Mouse (Mus musculus) cortical plate, adult 2 months (tissue): Measurements from ENCODE around the gene Ppp1r37.

Source experiments
- CTCF ChIP-seq: fragments of 200-500 bp; IDR thresholded peaks from 2 replicates; pipeline ENCODE4 v1.5.1; 2011; ENCODE audit warnings: mild to moderate bottlenecking, control low read depth, low read length; ENCODE audit not compliant: insufficient read depth; ENCODE audit errors: extremely low read depth
- POLR2A ChIP-seq: fragments of 200-500 bp; IDR thresholded peaks from 2 replicates; pipeline ENCODE4 v1.6.1; 2011; ENCODE audit warnings: mild to moderate bottlenecking, low read length, control low read depth; ENCODE audit not compliant: insufficient read depth; ENCODE audit errors: extremely low read depth

DNA sequence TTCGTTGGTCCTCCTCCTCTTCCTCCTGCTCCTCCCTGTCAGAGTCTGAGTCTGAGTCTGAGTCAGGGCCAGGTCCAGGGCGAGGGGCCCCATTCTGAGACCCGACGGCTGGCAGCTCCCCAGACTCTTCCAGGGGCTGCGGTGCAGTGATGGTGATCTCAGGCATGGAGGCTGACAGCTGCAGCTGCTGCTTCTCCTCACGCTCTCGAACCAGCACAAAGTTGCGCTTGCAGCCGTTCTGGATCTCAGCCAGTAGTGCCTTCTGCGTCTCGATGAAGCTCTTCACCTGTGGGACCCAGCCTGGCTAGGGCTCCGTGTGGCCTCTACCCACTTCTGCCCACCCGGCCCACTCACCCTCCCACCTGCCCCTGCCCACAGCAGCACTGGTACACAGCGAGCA lies 30.6 kb downstream of the Ppp1r37 start:
- TF ChIP-seq POLR2A = no peak
- TF ChIP-seq CTCF = no peak
